Mouse (Mus musculus): ENCODE measurements at regions not wholly inside any gene's neighbourhood (a gene's known extent, or its start where the extent isn't known, plus 50 kb on each side); places are given as distances from the start of the nearest gene placed in this dataset.
"Not testable (repeated sequence)": the region's sequence is repeated elsewhere in the genome, so short reads cannot be mapped to it uniquely, and the experiment has no call there.

- DNase-seq (peak; percentile 29), ATAC-seq (ENCODE audit: insufficient read depth) (no peak)
- Histone ChIP-seq H3K4me3 (ENCODE audit: low read depth, low read length) (no peak overlapping the region), H3K4me2 (no peak overlapping the region), H3K4me1 (ENCODE audit: insufficient read depth) (no peaks in the 10 kb centered on the region), H3K27me3 (ENCODE audit: insufficient read depth, low read length) (no peaks in the 10 kb centered on the region), H3K27ac (ENCODE audit: low read depth) (no peak overlapping the region), H3K9ac (no peak overlapping the region), H3K36me3 (ENCODE audit: insufficient read depth) (no peaks in the 10 kb centered on the region), H3K9me3 (ENCODE audit: low read depth, low read length) (no peaks in the 10 kb centered on the region)
- WGBS: 43% methylated on average over 2 of the region's 2 CpGs
- TF ChIP-seq CTCF (IDR thresholded peaks at IDR 0.05; ENCODE audit: low read depth): no peak
Measured at GRCm38 (mm10) chr6:4291380-4291779, 204.6 kb upstream of the Bet1 start.

GRCm38 (mm10) chr6:4303410-4303809 lies 201.2 kb upstream of the Col1a2 start:
- ATAC-seq (ENCODE audit: insufficient read depth); H3K4me2 ChIP-seq; H3K36me3 ChIP-seq (ENCODE audit: insufficient read depth); H3K27me3 ChIP-seq (ENCODE audit: insufficient read depth, low read length); H3K27ac ChIP-seq (ENCODE audit: low read depth); DNase-seq; H3K4me3 ChIP-seq (ENCODE audit: low read depth, low read length); H3K9ac ChIP-seq; H3K9me3 ChIP-seq (ENCODE audit: low read depth, low read length); H3K4me1 ChIP-seq (ENCODE audit: insufficient read depth): not testable (repeated sequence)

- TF ChIP-seq CTCF (IDR thresholded peaks at IDR 0.05; ENCODE audit: low read depth): no peak
- Histone ChIP-seq H3K9me3 (ENCODE audit: low read depth, low read length) (no peaks in the 10 kb centered on the region), H3K27me3 (ENCODE audit: insufficient read depth, low read length) (no peaks in the 10 kb centered on the region), H3K4me1 (ENCODE audit: insufficient read depth) (no peaks in the 10 kb centered on the region), H3K4me3 (ENCODE audit: low read depth, low read length) (no peak overlapping the region), H3K36me3 (ENCODE audit: insufficient read depth) (no peaks in the 10 kb centered on the region), H3K4me2 (no peak overlapping the region), H3K27ac (ENCODE audit: low read depth) (no peak overlapping the region), H3K9ac (no peak overlapping the region)
- DNase-seq: no peak
- ATAC-seq (ENCODE audit: insufficient read depth): no peak
- 82% methylated on average over 4 of the region's 4 CpGs for WGBS
Measured at GRCm38 (mm10) chr6:4349953-4350352, 154.7 kb upstream of the Col1a2 start.

GRCm38 (mm10) chr6:4362220-4362619 lies 142.4 kb upstream of the Col1a2 start:
- TF ChIP-seq CTCF (IDR thresholded peaks at IDR 0.05; ENCODE audit: low read depth): no peak
- 88% methylated on average over 2 of the region's 2 CpGs for WGBS

GRCm38 (mm10) chr6:4375465-4376037 lies 129.1 kb upstream of the Col1a2 start:
- no peak for TF ChIP-seq CTCF (IDR thresholded peaks at IDR 0.05; ENCODE audit: low read depth)
- WGBS: 51% methylated on average over 12 of the region's 12 CpGs
- peak; percentile 54; the same call in 1 of the 2 replicates for ATAC-seq (ENCODE audit: insufficient read depth)
- no peak overlapping the region; the same call in 1 of the 2 replicates for H3K4me2 ChIP-seq
- no peaks in the 10 kb centered on the region for H3K36me3 ChIP-seq (ENCODE audit: insufficient read depth)
- H3K9ac ChIP-seq: no peak overlapping the region
- H3K4me1 ChIP-seq (ENCODE audit: insufficient read depth): no peaks in the 10 kb centered on the region
- peak; percentile 72 for DNase-seq
- no peaks in the 10 kb centered on the region for H3K27me3 ChIP-seq (ENCODE audit: insufficient read depth, low read length)
- no peak overlapping the region for H3K27ac ChIP-seq (ENCODE audit: low read depth)
- H3K4me3 ChIP-seq (ENCODE audit: low read depth, low read length): no peak overlapping the region
- H3K9me3 ChIP-seq (ENCODE audit: low read depth, low read length): no peaks in the 10 kb centered on the region

More at GRCm38 (mm10) chr6:4362220-4362619, 142.4 kb upstream of the Col1a2 start:
- ATAC-seq (ENCODE audit: insufficient read depth): no peak
- Histone ChIP-seq H3K9ac (no peak overlapping the region), H3K27ac (ENCODE audit: low read depth) (no peak overlapping the region), H3K9me3 (ENCODE audit: low read depth, low read length) (no peaks in the 10 kb centered on the region), H3K4me3 (ENCODE audit: low read depth, low read length) (no peak overlapping the region), H3K27me3 (ENCODE audit: insufficient read depth, low read length) (no peaks in the 10 kb centered on the region), H3K4me1 (ENCODE audit: insufficient read depth) (no peaks in the 10 kb centered on the region), H3K36me3 (ENCODE audit: insufficient read depth) (no peaks in the 10 kb centered on the region), H3K4me2 (no peak overlapping the region)
- no peak for DNase-seq

GRCm38 (mm10) chr6:4396808-4397207 lies 107.8 kb upstream of the Col1a2 start:
- ATAC-seq (ENCODE audit: insufficient read depth): no peak
- Histone ChIP-seq H3K27ac (ENCODE audit: low read depth) (no peak overlapping the region), H3K9ac (no peak overlapping the region), H3K4me1 (ENCODE audit: insufficient read depth) (no peaks in the 10 kb centered on the region), H3K9me3 (ENCODE audit: low read depth, low read length) (no peaks in the 10 kb centered on the region), H3K4me2 (no peak overlapping the region), H3K4me3 (ENCODE audit: low read depth, low read length) (no peak overlapping the region), H3K36me3 (ENCODE audit: insufficient read depth) (no peaks in the 10 kb centered on the region), H3K27me3 (ENCODE audit: insufficient read depth, low read length) (no peaks in the 10 kb centered on the region)
- no peak for TF ChIP-seq CTCF (IDR thresholded peaks at IDR 0.05; ENCODE audit: low read depth)
- WGBS: 87% methylated on average over 7 of the region's 7 CpGs
- DNase-seq: no peak

- no peak for TF ChIP-seq CTCF (IDR thresholded peaks at IDR 0.05; ENCODE audit: low read depth)
- DNase-seq: peak; percentile 61
- no peak overlapping the region for H3K9ac ChIP-seq
- WGBS: 41% methylated on average over 16 of the region's 16 CpGs
- H3K4me3 ChIP-seq (ENCODE audit: low read depth, low read length): no peak overlapping the region
- H3K27ac ChIP-seq (ENCODE audit: low read depth): no peak overlapping the region
- peak; percentile 54; the same call in 1 of the 2 replicates for ATAC-seq (ENCODE audit: insufficient read depth)
- H3K9me3 ChIP-seq (ENCODE audit: low read depth, low read length): no peaks in the 10 kb centered on the region
- no peaks in the 10 kb centered on the region for H3K27me3 ChIP-seq (ENCODE audit: insufficient read depth, low read length)
- H3K4me1 ChIP-seq (ENCODE audit: insufficient read depth): no peaks in the 10 kb centered on the region
- peak overlapping the region; percentile 21; the same call in 1 of the 2 replicates for H3K4me2 ChIP-seq
- H3K36me3 ChIP-seq (ENCODE audit: insufficient read depth): no peaks in the 10 kb centered on the region
Measured at GRCm38 (mm10) chr6:4397695-4398598, 106.7 kb upstream of the Col1a2 start.
